Mouse (Mus musculus) forebrain, embryonic 16.5 days (tissue): ENCODE data around the gene Mapk10. TPM values are rescaled to one million over a fixed set of nuclear protein-coding genes. Genes with fewer than 3 reads are reported as not detected.

Experiments used
- ATAC-seq: fragments of 200-750 bp; cut with Nextera tagmentation; 2 replicates; pipeline ENCODE4 v1.8.0; 2017; ENCODE audit warnings: mild to moderate bottlenecking, moderate library complexity
- H3K27ac ChIP-seq: fragments of 300-500 bp; sonication (generic); 2 replicates; pipeline ENCODE4 v1.5.1; 2014; ENCODE audit warnings: low read length, control low read depth
- H3K27me3 ChIP-seq: fragments of 300-500 bp; sonication (generic); replicated peaks from 2 replicates; pipeline ENCODE4 v1.6.1; 2014; ENCODE audit warnings: low read length; ENCODE audit not compliant: control insufficient read depth, insufficient read depth
- H3K36me3 ChIP-seq: fragments of 300-500 bp; sonication (generic); 2 replicates; pipeline ENCODE4 v1.6.1; 2014; ENCODE audit not compliant: control insufficient read depth, insufficient read depth
- H3K4me1 ChIP-seq: fragments of 300-500 bp; sonication (generic); replicated peaks from 2 replicates; pipeline ENCODE4 v1.6.1; 2014; ENCODE audit warnings: low read length; ENCODE audit not compliant: control insufficient read depth, insufficient read depth
- H3K4me2 ChIP-seq: fragments of 300-500 bp; sonication (generic); 2 replicates; pipeline ENCODE4 v1.6.1; 2014; ENCODE audit warnings: mild to moderate bottlenecking, low read length, control low read depth
- H3K4me3 ChIP-seq: fragments of 300-500 bp; sonication (generic); replicated peaks from 2 replicates; pipeline ENCODE4 v1.5.1; 2014; ENCODE audit warnings: mild to moderate bottlenecking, low read length, control low read depth
- H3K9ac ChIP-seq: fragments of 300-500 bp; sonication (generic); replicated peaks from 2 replicates; pipeline ENCODE4 v1.6.1; 2014; ENCODE audit warnings: low read depth, low read length, control low read depth
- H3K9me3 ChIP-seq: fragments of 300-500 bp; sonication (generic); 2 replicates; pipeline ENCODE4 v1.6.1; 2016; ENCODE audit warnings: low read length; ENCODE audit not compliant: control insufficient read depth
- WGBS: fragments of 180-500 bp; shearing (Covaris S2); extraction: QIAGEN DNeasy Blood & Tissue Kit; methylation state at CpG from one replicate; pipeline ENCODE4 v1.1.7; 2014; 5-methylcytosine and 5-hydroxymethylcytosine counted together
- polyA plus RNA-seq: library from polyadenylated mRNA; unstranded; fragments of >200 nt; fragmentation: Nextera tagmentation; extraction: Ambion mirVana; gene quantifications from 2 replicates; pipeline ENCODE4 v1.2.1, GENCODE M21; 2015

Gene Mapk10
- polyA plus RNA-seq, 1 experiment from 2014 or later, result 96.2 TPM

DNA sequence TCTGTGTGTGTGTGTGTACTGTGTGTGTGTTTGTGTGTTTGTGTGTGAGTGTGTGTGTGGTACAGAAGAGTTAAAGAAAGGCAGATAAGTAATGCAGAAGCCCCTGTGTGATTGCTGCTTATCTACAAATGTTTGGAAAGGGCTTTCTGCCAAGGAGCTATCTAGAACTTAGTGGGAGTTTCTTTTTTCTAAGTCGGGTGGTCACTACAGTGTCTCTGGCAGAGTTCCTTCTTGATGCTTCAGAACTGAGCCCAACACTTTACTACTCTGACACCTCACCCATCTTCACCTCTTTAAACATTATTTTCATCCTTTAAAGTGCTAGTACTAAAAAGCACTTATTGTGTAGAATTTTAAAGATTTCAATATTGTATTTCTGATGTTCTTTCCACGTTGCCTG, 232.8 kb downstream of the Mapk10 start:
- no peak for ATAC-seq
- H3K27ac ChIP-seq, result no peak overlapping the region

DNA sequence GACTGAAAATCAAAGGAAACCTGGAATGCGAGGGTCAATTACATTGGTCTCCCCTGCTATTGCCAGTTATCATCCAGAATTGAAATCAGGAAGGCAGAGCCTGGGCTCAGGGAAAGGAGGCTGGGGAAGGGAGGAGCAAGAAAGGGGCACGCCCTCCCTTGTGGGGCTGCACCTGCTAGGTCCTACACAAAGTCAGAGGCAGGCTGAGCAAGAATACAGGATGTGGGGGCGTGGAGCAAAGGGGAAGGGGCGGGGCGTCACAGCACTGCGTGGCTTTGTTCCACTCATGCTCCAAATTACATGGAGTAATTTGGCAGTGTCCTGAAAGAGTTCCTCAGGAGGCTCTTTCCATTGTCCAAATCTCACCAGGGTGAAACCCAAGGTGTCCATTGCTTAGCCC, 234.0 kb downstream of the Mapk10 start:
- Histone ChIP-seq H3K9ac (no peak overlapping the region), H3K27ac (peak overlapping the region; percentile 89)

More for the DNA sequence above, 232.8 kb downstream of the Mapk10 start:
- 68% methylated on average over 2 of the region's 2 CpGs for whole genome bisulfite sequencing
- H3K36me3 ChIP-seq, result no peaks in the 10 kb centered on the region; the same call in 1 of the 2 replicates
- H3K4me2 ChIP-seq, result no peak overlapping the region
- no peak overlapping the region for H3K4me3 ChIP-seq
- H3K27me3 ChIP-seq, result no peaks in the 10 kb centered on the region
- no peaks in the 10 kb centered on the region for H3K9me3 ChIP-seq
- peaks cover 20% of the 10 kb centered on the region for H3K4me1 ChIP-seq
- no peak overlapping the region for H3K9ac ChIP-seq

DNA sequence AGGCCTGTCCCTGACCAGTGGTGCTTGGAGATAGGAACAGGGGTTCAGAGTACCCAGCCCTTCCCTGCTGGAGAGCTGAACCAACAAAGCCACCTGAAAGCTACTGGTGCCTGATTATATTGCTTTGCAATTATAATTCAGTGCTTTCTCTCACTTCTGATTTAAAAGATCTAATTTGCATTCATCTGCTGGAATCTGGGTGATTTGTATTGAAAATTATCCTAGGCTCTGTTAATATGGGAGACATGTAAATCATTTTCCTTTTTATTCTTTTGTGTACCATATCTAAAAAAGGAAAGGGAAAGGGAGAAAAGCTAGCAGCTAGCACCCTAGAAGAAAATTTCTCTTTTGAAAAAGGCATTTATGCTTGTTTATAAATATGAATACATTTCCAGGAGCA, 234.6 kb downstream of the Mapk10 start:
- H3K9ac ChIP-seq, result no peak overlapping the region
- no peaks in the 10 kb centered on the region for H3K36me3 ChIP-seq
- 0 out of 2 replicates have a peak, but pooled peaks have one; percentile 19 for ATAC-seq
- H3K9me3 ChIP-seq, result no peaks in the 10 kb centered on the region
- H3K4me1 ChIP-seq, result peaks cover 20% of the 10 kb centered on the region
- H3K4me3 ChIP-seq, result no peak overlapping the region
- peak overlapping the region; percentile 89 for H3K27ac ChIP-seq
- H3K27me3 ChIP-seq, result no peaks in the 10 kb centered on the region
- no peak overlapping the region for H3K4me2 ChIP-seq

More for the DNA sequence above, 234.0 kb downstream of the Mapk10 start:
- WGBS, result 34% methylated on average over 6 of the region's 6 CpGs
- H3K4me3 ChIP-seq, result no peak overlapping the region
- H3K4me1 ChIP-seq, result peaks cover 20% of the 10 kb centered on the region
- no peaks in the 10 kb centered on the region for H3K36me3 ChIP-seq
- H3K9me3 ChIP-seq, result no peaks in the 10 kb centered on the region
- ATAC-seq, result peak; percentile 80
- H3K27me3 ChIP-seq, result no peaks in the 10 kb centered on the region
- no peak overlapping the region for H3K4me2 ChIP-seq

DNA sequence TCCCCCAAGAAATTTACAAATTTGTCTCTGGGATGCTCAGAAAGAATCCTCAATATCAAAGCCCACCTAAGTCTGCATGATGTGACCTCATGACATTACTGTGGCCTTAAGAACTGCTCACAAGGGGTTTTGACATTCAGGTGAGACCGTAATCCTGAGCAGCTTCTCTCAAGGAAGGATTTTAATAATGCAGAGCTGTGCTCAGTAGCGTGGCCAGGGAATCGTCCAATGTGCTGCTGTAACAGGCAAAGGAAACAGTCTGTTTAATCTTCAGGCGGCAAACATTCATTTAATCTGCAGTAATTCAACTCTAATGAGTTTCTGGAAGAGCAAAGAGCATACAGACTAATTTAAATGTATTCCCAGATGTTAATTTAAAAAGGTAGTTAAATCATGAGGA, 236.7 kb downstream of the Mapk10 start:
- Histone ChIP-seq H3K36me3 (no peaks in the 10 kb centered on the region), H3K9me3 (no peaks in the 10 kb centered on the region), H3K9ac (no peak overlapping the region), H3K4me2 (no peak overlapping the region), H3K27me3 (no peaks in the 10 kb centered on the region), H3K27ac (peak overlapping the region; percentile 65), H3K4me3 (no peak overlapping the region), H3K4me1 (peaks cover 20% of the 10 kb centered on the region)
- WGBS, result 28% methylated on average over 4 of the region's 4 CpGs
- no peak for ATAC-seq

DNA sequence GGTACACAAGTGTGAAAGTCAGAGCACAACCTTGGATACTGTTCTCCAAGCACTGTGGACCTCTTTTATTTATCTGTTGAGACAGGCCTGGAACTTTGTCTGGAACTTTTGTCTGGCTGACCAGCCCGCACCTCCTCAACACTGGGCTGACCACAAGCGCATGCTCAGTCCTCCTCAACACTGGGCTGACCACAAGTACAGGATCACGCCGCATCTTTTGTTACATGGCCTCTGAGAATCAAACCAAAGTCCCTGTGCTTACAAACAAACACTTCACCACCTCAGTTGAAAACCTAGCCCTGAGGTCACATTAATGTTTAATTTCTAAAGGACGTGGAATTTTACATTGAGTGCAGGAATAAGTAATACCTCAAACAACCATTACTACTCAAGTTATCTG, 246.7 kb downstream of the Mapk10 start:
- no peaks in the 10 kb centered on the region; the same call in 1 of the 2 replicates for H3K4me1 ChIP-seq
- no peak overlapping the region for H3K9ac ChIP-seq
- WGBS, result 90% methylated on average over 5 of the region's 5 CpGs
- H3K27ac ChIP-seq, result no peak overlapping the region
- no peak overlapping the region for H3K4me3 ChIP-seq
- no peak overlapping the region for H3K4me2 ChIP-seq
- H3K27me3 ChIP-seq, result no peaks in the 10 kb centered on the region
- peaks cover 7% of the 10 kb centered on the region; the same call in 1 of the 2 replicates for H3K36me3 ChIP-seq
- no peaks in the 10 kb centered on the region for H3K9me3 ChIP-seq
- no peak for ATAC-seq

DNA sequence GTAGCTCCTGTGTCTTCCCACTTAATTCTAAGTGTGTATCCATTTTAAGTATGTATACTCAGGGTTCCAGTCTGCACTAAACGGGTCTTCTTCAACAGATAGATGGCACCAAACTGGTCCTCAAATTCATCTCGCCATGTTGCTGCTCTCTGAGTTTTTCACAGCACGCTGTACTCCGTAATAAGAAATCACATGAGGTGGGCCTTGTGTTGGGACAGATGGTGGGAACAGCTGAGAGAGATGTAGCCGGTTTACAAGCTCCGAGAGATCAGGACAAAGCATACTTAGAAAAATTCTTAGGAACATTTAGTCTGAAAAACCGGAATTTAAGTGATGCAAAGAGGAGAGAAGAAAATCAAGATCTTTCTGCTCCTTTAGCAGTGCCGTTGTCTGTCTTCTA, 257.7 kb downstream of the Mapk10 start:
- peak overlapping the region; percentile 25; the same call in 1 of the 2 replicates for H3K27ac ChIP-seq
- ATAC-seq, result peak; percentile 73; the same call in 1 of the 2 replicates

GRCm38 (mm10) chr5:102952918-102953317, 258.2 kb downstream of the Mapk10 start:
- Histone ChIP-seq H3K36me3 (no peaks in the 10 kb centered on the region), H3K9ac (no peak overlapping the region), H3K4me3 (no peak overlapping the region), H3K4me1 (peaks cover 4% of the 10 kb centered on the region; the same call in 1 of the 2 replicates), H3K9me3 (no peaks in the 10 kb centered on the region), H3K27me3 (no peaks in the 10 kb centered on the region), H3K4me2 (no peak overlapping the region), H3K27ac (peak overlapping the region; percentile 35; the same call in 1 of the 2 replicates)
- ATAC-seq, result peak; percentile 45; the same call in 1 of the 2 replicates
- 57% methylated on average over 3 of the region's 3 CpGs for WGBS

More for the DNA sequence above, 257.7 kb downstream of the Mapk10 start:
- no peak overlapping the region for H3K9ac ChIP-seq
- no peak overlapping the region for H3K4me2 ChIP-seq
- peaks cover 4% of the 10 kb centered on the region; the same call in 1 of the 2 replicates for H3K4me1 ChIP-seq
- no peaks in the 10 kb centered on the region for H3K36me3 ChIP-seq
- no peaks in the 10 kb centered on the region for H3K27me3 ChIP-seq
- no peaks in the 10 kb centered on the region for H3K9me3 ChIP-seq
- no peak overlapping the region for H3K4me3 ChIP-seq
- 61% methylated on average over 8 of the region's 8 CpGs for WGBS

GRCm38 (mm10) chr5:102947061-102947711, 263.9 kb downstream of the Mapk10 start:
- Histone ChIP-seq H3K4me3 (no peak overlapping the region), H3K27me3 (no peaks in the 10 kb centered on the region), H3K27ac (peak overlapping the region; percentile 33; the same call in 1 of the 2 replicates), H3K4me1 (peaks cover 3% of the 10 kb centered on the region; the same call in 1 of the 2 replicates), H3K9ac (no peak overlapping the region), H3K4me2 (no peak overlapping the region), H3K36me3 (no peaks in the 10 kb centered on the region), H3K9me3 (no peaks in the 10 kb centered on the region)
- ATAC-seq, result no peak
- WGBS, result 71% methylated on average over 8 of the region's 8 CpGs

DNA sequence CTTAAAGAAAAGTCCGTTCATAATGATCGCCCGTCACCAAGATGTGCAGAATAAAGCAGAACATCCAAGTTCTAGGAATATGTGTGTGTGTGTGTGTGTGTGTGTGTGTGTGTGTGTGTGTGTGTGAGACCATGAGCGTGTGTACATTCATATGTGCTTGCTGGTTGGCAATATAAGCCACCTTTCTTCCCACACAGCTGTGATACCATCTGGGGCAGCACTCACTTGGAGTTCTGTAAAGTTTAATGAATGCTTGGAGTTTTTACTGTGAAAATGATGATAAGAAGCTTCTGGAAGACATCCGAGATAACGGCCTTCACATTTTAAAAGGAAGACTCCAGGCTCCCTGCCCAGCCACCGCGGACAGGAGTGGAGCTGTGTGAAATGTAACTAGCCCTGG, 264.5 kb downstream of the Mapk10 start:
- Histone ChIP-seq H3K9me3 (no peaks in the 10 kb centered on the region), H3K27ac (peak overlapping the region; percentile 33; the same call in 1 of the 2 replicates), H3K9ac (no peak overlapping the region), H3K4me2 (no peak overlapping the region), H3K4me3 (no peak overlapping the region), H3K36me3 (no peaks in the 10 kb centered on the region), H3K4me1 (peaks cover 3% of the 10 kb centered on the region; the same call in 1 of the 2 replicates), H3K27me3 (no peaks in the 10 kb centered on the region)
- no peak for ATAC-seq
- 80% methylated on average over 8 of the region's 8 CpGs for WGBS
